Mouse (Mus musculus): ENCODE data around the gene Vps16. TPM values are rescaled to one million over a fixed set of nuclear protein-coding genes. Genes with fewer than 3 reads are reported as not detected.

Vps16 gene
- 45.1 and 52.0 TPM in 2 replicates for polyA plus RNA-seq (2014; fragmentation: Nextera tagmentation; extraction: Ambion mirVana)

GRCm38 (mm10) chr2:130424126-130424853 lies at the start of gene Vps16, which contains the start of gene Pced1a:
TSS of gene Vps16 (plus strand) at chr2:130424339.
TSS of gene Pced1a (minus strand) at chr2:130424701.
- peak within 1 kb of the TSS; percentile 97 for H3K4me2 ChIP-seq
- WGBS (ENCODE audit: insufficient replicate concordance): under 1% methylated on average over 58 of the region's 58 CpGs
- peak within 1 kb of the TSS; percentile 90 for H3K9ac ChIP-seq (ENCODE audit: low read depth, low read length)
- peak within 1 kb of the TSS; percentile 85 for H3K4me3 ChIP-seq (ENCODE audit: low read depth, low read length)
- H3K9me3 ChIP-seq (replicated peaks; ENCODE audit: control insufficient read depth, low read length): no peaks in the 10 kb centered on the region
- H3K27me3 ChIP-seq (ENCODE audit: control insufficient read depth, insufficient read depth, low read length): no peaks in the 10 kb centered on the region
- H3K4me1 ChIP-seq (ENCODE audit: control insufficient read depth, insufficient read depth, low read length): peaks cover 9% of the 10 kb centered on the region
- no peaks in the 10 kb centered on the region for H3K36me3 ChIP-seq (ENCODE audit: control insufficient read depth, insufficient read depth, low read length)
- H3K27ac ChIP-seq (ENCODE audit: low read depth, low read length): peak within 1 kb of the TSS; percentile 91
- ATAC-seq (replicated peaks; ENCODE audit: insufficient number of reproducible peaks, low FRiP score, low TSS enrichment): peak; percentile 88

GRCm38 (mm10) chr2:130374951-130375350 lies 49.2 kb upstream of the Vps16 start:
- Histone ChIP-seq H3K36me3 (ENCODE audit: control insufficient read depth, insufficient read depth, low read length) (no peaks in the 10 kb centered on the region), H3K4me1 (ENCODE audit: control insufficient read depth, insufficient read depth, low read length) (no peaks in the 10 kb centered on the region), H3K27me3 (ENCODE audit: control insufficient read depth, insufficient read depth, low read length) (no peaks in the 10 kb centered on the region), H3K4me3 (ENCODE audit: low read depth, low read length) (no peak overlapping the region), H3K9me3 (replicated peaks; ENCODE audit: control insufficient read depth, low read length) (no peaks in the 10 kb centered on the region), H3K4me2 (no peak overlapping the region), H3K27ac (ENCODE audit: low read depth, low read length) (no peak overlapping the region), H3K9ac (ENCODE audit: low read depth, low read length) (no peak overlapping the region)
- no peak for ATAC-seq (replicated peaks; ENCODE audit: insufficient number of reproducible peaks, low FRiP score, low TSS enrichment)
- 71% methylated on average over 4 of the region's 4 CpGs for WGBS (ENCODE audit: insufficient replicate concordance)

- Histone ChIP-seq H3K9ac (ENCODE audit: low read depth, low read length) (no peak overlapping the region), H3K4me3 (ENCODE audit: low read depth, low read length) (no peak overlapping the region), H3K27me3 (ENCODE audit: control insufficient read depth, insufficient read depth, low read length) (no peaks in the 10 kb centered on the region), H3K27ac (ENCODE audit: low read depth, low read length) (no peak overlapping the region), H3K36me3 (ENCODE audit: control insufficient read depth, insufficient read depth, low read length) (no peaks in the 10 kb centered on the region), H3K4me2 (no peak overlapping the region), H3K4me1 (ENCODE audit: control insufficient read depth, insufficient read depth, low read length) (no peaks in the 10 kb centered on the region), H3K9me3 (replicated peaks; ENCODE audit: control insufficient read depth, low read length) (no peaks in the 10 kb centered on the region)
- ATAC-seq (replicated peaks; ENCODE audit: insufficient number of reproducible peaks, low FRiP score, low TSS enrichment): no peak
- WGBS (ENCODE audit: insufficient replicate concordance): 64% methylated on average over 3 of the region's 3 CpGs
Observed at GRCm38 (mm10) chr2:130383205-130383604, 40.9 kb upstream of the Vps16 start.

- H3K4me2 ChIP-seq: no peak overlapping the region
- H3K4me3 ChIP-seq (ENCODE audit: low read depth, low read length): no peak overlapping the region
- 78% methylated on average over 6 of the region's 6 CpGs for WGBS (ENCODE audit: insufficient replicate concordance)
- no peak overlapping the region for H3K9ac ChIP-seq (ENCODE audit: low read depth, low read length)
- no peak overlapping the region for H3K27ac ChIP-seq (ENCODE audit: low read depth, low read length)
- H3K27me3 ChIP-seq (ENCODE audit: control insufficient read depth, insufficient read depth, low read length): no peaks in the 10 kb centered on the region
- ATAC-seq (replicated peaks; ENCODE audit: insufficient number of reproducible peaks, low FRiP score, low TSS enrichment): no peak
- H3K36me3 ChIP-seq (ENCODE audit: control insufficient read depth, insufficient read depth, low read length): no peaks in the 10 kb centered on the region
- no peaks in the 10 kb centered on the region for H3K4me1 ChIP-seq (ENCODE audit: control insufficient read depth, insufficient read depth, low read length)
- no peaks in the 10 kb centered on the region for H3K9me3 ChIP-seq (replicated peaks; ENCODE audit: control insufficient read depth, low read length)
Observed at GRCm38 (mm10) chr2:130383895-130384294, 40.2 kb upstream of the Vps16 start.

GRCm38 (mm10) chr2:130386212-130386611 lies 37.9 kb upstream of the Vps16 start:
- Histone ChIP-seq H3K4me3 (ENCODE audit: low read depth, low read length) (no peak overlapping the region), H3K4me1 (ENCODE audit: control insufficient read depth, insufficient read depth, low read length) (no peaks in the 10 kb centered on the region), H3K27ac (ENCODE audit: low read depth, low read length) (no peak overlapping the region), H3K4me2 (no peak overlapping the region), H3K36me3 (ENCODE audit: control insufficient read depth, insufficient read depth, low read length) (no peaks in the 10 kb centered on the region), H3K9ac (ENCODE audit: low read depth, low read length) (no peak overlapping the region), H3K27me3 (ENCODE audit: control insufficient read depth, insufficient read depth, low read length) (no peaks in the 10 kb centered on the region), H3K9me3 (replicated peaks; ENCODE audit: control insufficient read depth, low read length) (no peaks in the 10 kb centered on the region)
- whole genome bisulfite sequencing (ENCODE audit: insufficient replicate concordance): 67% methylated on average over 1 of the region's 1 CpGs
- no peak for ATAC-seq (replicated peaks; ENCODE audit: insufficient number of reproducible peaks, low FRiP score, low TSS enrichment)

GRCm38 (mm10) chr2:130388796-130389195 lies 35.3 kb upstream of the Vps16 start:
- 76% methylated on average over 2 of the region's 2 CpGs for WGBS (ENCODE audit: insufficient replicate concordance)

GRCm38 (mm10) chr2:130390993-130391625 lies 33.0 kb upstream of the Vps16 start:
- no peaks in the 10 kb centered on the region; the same call in 1 of the 2 replicates for H3K36me3 ChIP-seq (ENCODE audit: control insufficient read depth, insufficient read depth, low read length)

More at GRCm38 (mm10) chr2:130388796-130389195, 35.3 kb upstream of the Vps16 start:
- no peaks in the 10 kb centered on the region for H3K27me3 ChIP-seq (ENCODE audit: control insufficient read depth, insufficient read depth, low read length)
- no peak overlapping the region for H3K4me2 ChIP-seq
- H3K9me3 ChIP-seq (replicated peaks; ENCODE audit: control insufficient read depth, low read length): no peaks in the 10 kb centered on the region
- no peaks in the 10 kb centered on the region; the same call in 1 of the 2 replicates for H3K36me3 ChIP-seq (ENCODE audit: control insufficient read depth, insufficient read depth, low read length)
- no peak for ATAC-seq (replicated peaks; ENCODE audit: insufficient number of reproducible peaks, low FRiP score, low TSS enrichment)
- no peak overlapping the region for H3K4me3 ChIP-seq (ENCODE audit: low read depth, low read length)
- no peak overlapping the region for H3K9ac ChIP-seq (ENCODE audit: low read depth, low read length)
- H3K4me1 ChIP-seq (ENCODE audit: control insufficient read depth, insufficient read depth, low read length): no peaks in the 10 kb centered on the region
- no peak overlapping the region for H3K27ac ChIP-seq (ENCODE audit: low read depth, low read length)

GRCm38 (mm10) chr2:130392836-130393235 lies 31.3 kb upstream of the Vps16 start:
- H3K4me2 ChIP-seq: no peak overlapping the region
- 78% methylated on average over 3 of the region's 3 CpGs for WGBS (ENCODE audit: insufficient replicate concordance)
- no peaks in the 10 kb centered on the region for H3K9me3 ChIP-seq (replicated peaks; ENCODE audit: control insufficient read depth, low read length)
- no peaks in the 10 kb centered on the region; the same call in 1 of the 2 replicates for H3K36me3 ChIP-seq (ENCODE audit: control insufficient read depth, insufficient read depth, low read length)
- H3K9ac ChIP-seq (ENCODE audit: low read depth, low read length): no peak overlapping the region
- no peak for ATAC-seq (replicated peaks; ENCODE audit: insufficient number of reproducible peaks, low FRiP score, low TSS enrichment)
- no peak overlapping the region for H3K27ac ChIP-seq (ENCODE audit: low read depth, low read length)
- peaks cover 1% of the 10 kb centered on the region; the same call in 1 of the 2 replicates for H3K4me1 ChIP-seq (ENCODE audit: control insufficient read depth, insufficient read depth, low read length)
- H3K4me3 ChIP-seq (ENCODE audit: low read depth, low read length): no peak overlapping the region
- H3K27me3 ChIP-seq (ENCODE audit: control insufficient read depth, insufficient read depth, low read length): no peaks in the 10 kb centered on the region

More at GRCm38 (mm10) chr2:130390993-130391625, 33.0 kb upstream of the Vps16 start:
- Histone ChIP-seq H3K27me3 (ENCODE audit: control insufficient read depth, insufficient read depth, low read length) (no peaks in the 10 kb centered on the region), H3K4me3 (ENCODE audit: low read depth, low read length) (no peak overlapping the region), H3K4me2 (no peak overlapping the region), H3K4me1 (ENCODE audit: control insufficient read depth, insufficient read depth, low read length) (no peaks in the 10 kb centered on the region), H3K9ac (ENCODE audit: low read depth, low read length) (no peak overlapping the region), H3K9me3 (replicated peaks; ENCODE audit: control insufficient read depth, low read length) (no peaks in the 10 kb centered on the region), H3K27ac (ENCODE audit: low read depth, low read length) (no peak overlapping the region)
- 81% methylated on average over 11 of the region's 11 CpGs for WGBS (ENCODE audit: insufficient replicate concordance)
- ATAC-seq (replicated peaks; ENCODE audit: insufficient number of reproducible peaks, low FRiP score, low TSS enrichment): no peak
